Mouse (Mus musculus): Measurements from ENCODE around the gene Ano4. TPM values are rescaled to one million over a fixed set of nuclear protein-coding genes. Genes with fewer than 3 reads are reported as not detected.

Ano4 gene
- total RNA-seq (2023) = not detected

DNA sequence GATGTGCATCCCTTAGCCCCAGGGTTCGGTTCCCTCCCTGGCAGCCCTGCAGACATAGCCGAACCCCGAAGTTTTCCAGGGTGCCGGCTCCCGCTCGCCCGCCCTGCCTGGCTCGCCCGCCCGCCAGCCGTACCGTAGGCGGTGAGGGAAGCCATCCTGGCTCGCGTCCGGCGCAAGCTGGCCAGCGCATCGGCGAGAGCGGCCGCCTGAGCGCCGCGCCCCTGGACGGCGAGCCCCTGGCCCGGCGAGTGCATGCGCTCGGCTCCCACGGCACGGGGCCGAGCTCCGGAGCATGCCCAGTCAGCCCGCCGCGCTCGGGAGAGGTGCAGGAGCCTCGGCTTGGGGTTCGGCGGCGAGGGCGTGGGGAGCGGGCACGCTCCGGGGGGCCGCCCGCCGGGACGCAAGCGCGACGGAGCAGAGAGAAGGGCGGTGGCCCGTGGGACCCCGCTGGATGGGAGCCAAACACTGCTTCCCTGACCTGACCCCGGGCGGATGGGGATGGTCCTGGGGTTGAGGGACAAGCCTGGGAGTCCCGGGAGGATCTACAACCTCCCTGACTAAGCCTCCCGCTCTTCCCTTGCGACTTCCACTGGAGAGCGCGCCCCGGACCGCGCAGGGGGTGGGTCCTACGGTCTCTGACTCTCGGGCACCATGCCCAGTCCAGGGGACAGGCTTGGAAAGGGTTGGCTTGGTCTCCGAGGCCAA is at the start of gene Ano4:
Gene Ano4, minus strand, starts transcription at position 272 of the 705 bp plus-strand sequence.

Other genes with a start within 250 kb of the Ano4 start
- gene Gas2l3, start 99.2 kb upstream of the Ano4 start, total RNA-seq (2023) = 0.38 TPM
- gene Nr1h4, start 188.8 kb upstream of the Ano4 start, total RNA-seq (2023) = not detected